Mouse (Mus musculus) adrenal gland (tissue): ENCODE data around the gene Cyp2j8.
"Not testable (repeated sequence)": the region's sequence is repeated elsewhere in the genome, so short reads cannot be mapped to it uniquely, and the experiment has no call there.

Experiments
- intact Hi-C: fragments of 180-260 bp; cut with DNase I; formaldehyde crosslinking; loops from one replicate; pipeline ENCODE4 v1.15.1; 2025
- long read RNA-seq, 2 experiments: library from polyadenylated mRNA; unstranded; transcript quantifications; one replicate each; pipeline ENCODE4 v2.0.0; 2020; ENCODE audit warnings: borderline replicate concordance in 1 of 2; ENCODE audit not compliant: insufficient replicate concordance in 1 of 2

The Cyp2j8 gene
- long read RNA-seq, experiment 1: 0 reads
- long read RNA-seq, experiment 2: 0 reads

GRCm38 (mm10) chr4:96507286-96507685 is at the start of gene Cyp2j8:
Cyp2j8 (minus strand) TSS chr4:96507386.
- intact Hi-C loops: no loop called here

GRCm38 (mm10) chr4:96553133-96553819 is 46.1 kb upstream of the Cyp2j8 start, which contains the start of gene Cyp2j6:
Cyp2j6 (minus strand) TSS chr4:96553661.
- intact Hi-C loops: no loop called here

DNA sequence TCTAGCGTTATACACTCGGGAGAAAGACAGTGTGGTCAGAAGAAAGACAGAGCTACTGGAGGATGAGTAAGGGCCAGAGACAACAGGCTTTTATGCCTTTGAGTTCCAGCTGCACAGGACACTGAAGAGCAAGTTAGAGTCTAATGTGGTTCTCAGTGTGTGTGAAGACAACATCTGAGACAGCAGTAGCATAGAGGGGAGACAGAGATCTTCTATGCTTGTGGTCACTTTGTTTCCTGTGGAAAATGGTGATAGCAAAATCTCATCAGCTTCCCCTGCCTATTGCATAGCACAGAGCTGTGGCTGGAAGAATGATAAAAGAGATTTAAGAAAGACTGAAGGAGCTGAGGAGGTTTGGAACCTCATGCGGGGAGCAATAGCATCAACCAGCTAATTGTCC is 44.4 kb upstream of the Cyp2j8 start:
- intact Hi-C loops: no loop called here

DNA sequence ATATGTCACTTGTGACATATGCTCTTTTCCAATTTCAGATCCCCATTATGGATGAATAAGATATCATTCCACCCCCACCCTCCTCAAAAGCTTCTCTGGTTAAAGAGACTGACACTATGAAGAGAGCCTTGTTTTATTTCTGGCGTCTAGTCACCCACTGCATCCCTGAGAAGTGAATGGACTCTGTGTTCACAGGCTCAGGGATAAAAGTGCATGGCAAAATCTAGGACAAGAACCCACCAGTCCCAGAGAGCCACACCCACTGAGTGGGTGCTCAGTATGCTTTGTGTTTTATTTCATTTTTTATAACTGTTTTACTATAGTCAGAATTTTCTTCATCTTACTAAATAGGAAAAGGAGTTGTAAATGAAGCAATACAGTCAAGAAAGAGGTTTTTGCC is 38.8 kb upstream of the Cyp2j8 start:
- intact Hi-C loops: no loop called here

DNA sequence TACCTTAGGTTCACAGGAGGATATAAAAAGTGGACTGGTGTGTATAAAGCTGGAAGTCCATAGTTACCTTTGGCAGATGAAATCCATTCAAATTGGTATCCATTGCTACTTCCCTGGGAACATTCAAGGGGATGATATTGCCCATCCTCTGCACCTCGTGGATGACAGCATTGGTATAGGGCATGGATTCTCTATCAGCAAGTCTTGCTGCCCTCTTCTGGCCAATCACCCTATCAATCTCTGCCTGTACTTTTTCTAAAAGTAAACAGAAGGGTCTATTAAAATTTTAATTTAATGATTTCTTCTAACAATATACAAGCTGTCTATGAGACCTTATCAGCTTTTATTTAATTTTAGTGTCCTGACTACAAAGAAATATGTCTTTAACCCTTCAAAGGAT is 18.6 kb upstream of the Cyp2j8 start:
- intact Hi-C loops: loop anchor here (5.0 kb wide), 1 partner anchor 157 kb away; no protein-coding TSS in a partner anchor

GRCm38 (mm10) chr4:96522256-96522655 is 15.1 kb upstream of the Cyp2j8 start:
- intact Hi-C loops: loop anchor here (5.0 kb wide), 1 partner anchor 250 kb away; no protein-coding TSS in a partner anchor

- intact Hi-C loops: no loop called here
Measured at GRCm38 (mm10) chr4:96510083-96510482, 2.9 kb upstream of the Cyp2j8 start.

DNA sequence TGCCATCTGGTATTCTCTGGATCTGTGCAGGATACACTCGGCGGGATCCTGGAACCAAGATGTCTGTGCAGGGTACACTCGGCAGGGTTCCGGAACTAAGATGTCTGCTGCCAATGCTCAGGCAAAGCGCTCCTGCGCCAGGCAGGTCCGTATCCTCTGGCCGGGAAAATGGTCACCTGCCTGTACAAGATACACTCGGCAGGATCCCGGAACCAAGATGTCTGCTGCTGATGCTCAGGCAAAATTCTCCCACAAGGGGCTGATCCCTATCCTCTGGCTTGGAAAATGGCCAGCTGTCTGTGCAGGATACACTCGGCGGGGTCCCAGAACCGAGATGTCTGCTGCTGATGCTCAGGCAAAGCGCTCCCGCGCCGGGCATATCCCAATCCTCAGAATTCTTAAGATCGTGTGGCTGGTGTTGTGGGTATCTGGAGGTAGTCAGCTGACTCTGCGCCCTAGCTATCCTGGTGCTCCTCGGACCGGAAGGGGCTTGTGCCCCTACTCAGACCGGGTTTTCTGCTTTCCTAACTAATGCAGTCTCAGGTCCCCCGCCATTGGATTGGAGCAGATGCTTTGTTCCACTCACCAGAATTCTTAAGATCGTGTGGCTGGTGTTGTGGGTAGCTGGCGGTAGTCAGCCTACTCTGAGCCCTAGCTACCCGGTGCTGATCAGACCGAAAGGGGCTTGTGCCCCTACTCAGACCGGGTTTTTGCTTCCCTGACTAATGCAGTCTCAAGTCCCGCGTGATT is 43.7 kb downstream of the Cyp2j8 start:
- intact Hi-C loops: not testable (repeated sequence)
